Mouse (Mus musculus) kidney, embryonic 15.5 days (tissue): Measurements from ENCODE around the gene Kmt5b. TPM values are rescaled to one million over a fixed set of nuclear protein-coding genes. Genes with fewer than 3 reads are reported as not detected.

ENCODE experiments used
- ATAC-seq: fragments of 200-750 bp; cut with Nextera tagmentation; replicated peaks from 2 replicates; pipeline ENCODE4 v1.8.0; 2017; ENCODE audit warnings: moderate TSS enrichment; ENCODE audit not compliant: low FRiP score
- H3K27ac ChIP-seq: fragments of 300-500 bp; sonication (generic); 2 replicates; pipeline ENCODE4 v1.5.1; 2015; ENCODE audit warnings: mild to moderate bottlenecking, inconsistent platforms
- H3K27me3 ChIP-seq: fragments of 300-500 bp; sonication (generic); 2 replicates; pipeline ENCODE4 v1.6.1; 2015; ENCODE audit warnings: inconsistent platforms
- H3K36me3 ChIP-seq: fragments of 300-500 bp; sonication (generic); 2 replicates; pipeline ENCODE4 v1.6.1; 2015; ENCODE audit warnings: inconsistent platforms
- H3K4me1 ChIP-seq: fragments of 300-500 bp; sonication (generic); 2 replicates; pipeline ENCODE4 v1.6.1; 2015; ENCODE audit warnings: inconsistent platforms
- H3K4me2 ChIP-seq: fragments of 300-500 bp; sonication (generic); 2 replicates; pipeline ENCODE4 v1.6.1; 2015; ENCODE audit warnings: moderate library complexity, mild to moderate bottlenecking, inconsistent platforms
- H3K4me3 ChIP-seq: fragments of 300-500 bp; sonication (generic); replicated peaks from 2 replicates; pipeline ENCODE4 v1.5.1; 2015; ENCODE audit warnings: mild to moderate bottlenecking, inconsistent platforms
- H3K9ac ChIP-seq: fragments of 300-500 bp; sonication (generic); 2 replicates; pipeline ENCODE4 v1.6.1; 2015; ENCODE audit warnings: mild to moderate bottlenecking, inconsistent platforms
- H3K9me3 ChIP-seq: fragments of 300-500 bp; sonication (generic); replicated peaks from 2 replicates; pipeline ENCODE4 v1.6.1; 2016; ENCODE audit warnings: inconsistent platforms
- WGBS: fragments of 180-500 bp; shearing (Covaris S2); methylation state at CpG from one replicate; pipeline ENCODE4 v1.1.7; 2015; ENCODE audit warnings: mixed read lengths; 5-methylcytosine and 5-hydroxymethylcytosine counted together
- polyA plus RNA-seq: library from polyadenylated mRNA; unstranded; fragments of >200 nt; fragmentation: Nextera tagmentation; extraction: Ambion mirVana; gene quantifications from 2 replicates; pipeline ENCODE4 v1.2.1, GENCODE M21; 2015

Gene Kmt5b
- polyA plus RNA-seq, 1 experiment from 2014 or later = 30.9 TPM

GRCm38 (mm10) chr19:3832851-3833353 lies 65.7 kb downstream of the Kmt5b start:
- H3K4me3 ChIP-seq = no peak overlapping the region
- H3K27me3 ChIP-seq = no peaks in the 10 kb centered on the region
- peak overlapping the region; percentile 82 for H3K27ac ChIP-seq
- H3K4me2 ChIP-seq = 0 out of 2 replicates have a peak overlapping the region, but pooled peaks have one; percentile 15
- 37% methylated on average over 4 of the region's 4 CpGs for WGBS
- peaks cover 18% of the 10 kb centered on the region; the same call in 1 of the 2 replicates for H3K4me1 ChIP-seq
- ATAC-seq = peak; percentile 73
- no peak overlapping the region for H3K9ac ChIP-seq
- H3K9me3 ChIP-seq = no peaks in the 10 kb centered on the region
- H3K36me3 ChIP-seq = no peaks in the 10 kb centered on the region

GRCm38 (mm10) chr19:3834301-3834700 lies 67.1 kb downstream of the Kmt5b start:
- Histone ChIP-seq H3K4me3 (no peak overlapping the region), H3K9me3 (no peaks in the 10 kb centered on the region), H3K9ac (no peak overlapping the region), H3K36me3 (no peaks in the 10 kb centered on the region), H3K27me3 (no peaks in the 10 kb centered on the region), H3K4me1 (peaks cover 18% of the 10 kb centered on the region; the same call in 1 of the 2 replicates), H3K27ac (peak overlapping the region; percentile 82), H3K4me2 (no peak overlapping the region)
- ATAC-seq = no peak
- 90% methylated on average over 7 of the region's 7 CpGs for WGBS

- H3K9ac ChIP-seq = no peak overlapping the region
- H3K27me3 ChIP-seq = no peaks in the 10 kb centered on the region
- ATAC-seq = no peak
- no peaks in the 10 kb centered on the region for H3K36me3 ChIP-seq
- no peak overlapping the region for H3K4me2 ChIP-seq
- no peak overlapping the region for H3K27ac ChIP-seq
- peaks cover 24% of the 10 kb centered on the region; the same call in 1 of the 2 replicates for H3K4me1 ChIP-seq
- H3K4me3 ChIP-seq = no peak overlapping the region
- WGBS = 87% methylated on average over 9 of the region's 9 CpGs
- H3K9me3 ChIP-seq = no peaks in the 10 kb centered on the region
Measured at GRCm38 (mm10) chr19:3836791-3837190, 69.6 kb downstream of the Kmt5b start.

GRCm38 (mm10) chr19:3838931-3839330 lies 71.7 kb downstream of the Kmt5b start:
- no peak overlapping the region for H3K4me3 ChIP-seq
- no peak overlapping the region for H3K27ac ChIP-seq
- no peak overlapping the region for H3K4me2 ChIP-seq
- no peaks in the 10 kb centered on the region for H3K36me3 ChIP-seq
- no peak overlapping the region for H3K9ac ChIP-seq
- 68% methylated on average over 3 of the region's 3 CpGs for WGBS
- no peaks in the 10 kb centered on the region for H3K9me3 ChIP-seq
- no peak for ATAC-seq
- no peaks in the 10 kb centered on the region for H3K27me3 ChIP-seq
- H3K4me1 ChIP-seq = 0 out of 2 replicates have a peak, but pooled peaks cover 18% of the 10 kb centered on the region

- no peak for ATAC-seq
- Histone ChIP-seq H3K36me3 (no peaks in the 10 kb centered on the region), H3K4me2 (no peak overlapping the region), H3K9ac (no peak overlapping the region), H3K4me1 (0 out of 2 replicates have a peak, but pooled peaks cover 13% of the 10 kb centered on the region), H3K27me3 (no peaks in the 10 kb centered on the region), H3K4me3 (no peak overlapping the region), H3K27ac (no peak overlapping the region), H3K9me3 (no peaks in the 10 kb centered on the region)
- 24% methylated on average over 2 of the region's 2 CpGs for WGBS
Measured at GRCm38 (mm10) chr19:3839686-3840085, 72.5 kb downstream of the Kmt5b start.

GRCm38 (mm10) chr19:3840214-3840651 lies 73.0 kb downstream of the Kmt5b start:
- no peak overlapping the region for H3K4me3 ChIP-seq
- ATAC-seq = no peak
- no peaks in the 10 kb centered on the region for H3K36me3 ChIP-seq
- H3K4me2 ChIP-seq = no peak overlapping the region
- no peaks in the 10 kb centered on the region for H3K9me3 ChIP-seq
- H3K9ac ChIP-seq = no peak overlapping the region
- H3K4me1 ChIP-seq = 0 out of 2 replicates have a peak, but pooled peaks cover 13% of the 10 kb centered on the region
- no peaks in the 10 kb centered on the region for H3K27me3 ChIP-seq
- 35% methylated on average over 5 of the region's 5 CpGs for WGBS
- no peak overlapping the region for H3K27ac ChIP-seq

GRCm38 (mm10) chr19:3840685-3841084 lies 73.5 kb downstream of the Kmt5b start:
- Histone ChIP-seq H3K4me3 (no peak overlapping the region), H3K9ac (no peak overlapping the region), H3K36me3 (no peaks in the 10 kb centered on the region), H3K4me2 (no peak overlapping the region), H3K4me1 (0 out of 2 replicates have a peak, but pooled peaks cover 13% of the 10 kb centered on the region), H3K27ac (no peak overlapping the region), H3K9me3 (no peaks in the 10 kb centered on the region), H3K27me3 (no peaks in the 10 kb centered on the region)
- no peak for ATAC-seq
- 76% methylated on average over 5 of the region's 5 CpGs for WGBS

- Histone ChIP-seq H3K9me3 (no peaks in the 10 kb centered on the region), H3K9ac (no peak overlapping the region), H3K27me3 (no peaks in the 10 kb centered on the region), H3K4me2 (no peak overlapping the region), H3K36me3 (no peaks in the 10 kb centered on the region), H3K27ac (peak overlapping the region; percentile 82), H3K4me1 (0 out of 2 replicates have a peak, but pooled peaks cover 13% of the 10 kb centered on the region), H3K4me3 (no peak overlapping the region)
- 53% methylated on average over 12 of the region's 12 CpGs for WGBS
- peak; percentile 82 for ATAC-seq
Measured at GRCm38 (mm10) chr19:3842359-3843148, 75.3 kb downstream of the Kmt5b start.

GRCm38 (mm10) chr19:3843629-3844028 lies 76.4 kb downstream of the Kmt5b start:
- Histone ChIP-seq H3K4me2 (no peak overlapping the region), H3K4me3 (no peak overlapping the region), H3K27me3 (no peaks in the 10 kb centered on the region), H3K4me1 (peaks cover 15% of the 10 kb centered on the region; the same call in 1 of the 2 replicates), H3K9ac (no peak overlapping the region), H3K36me3 (no peaks in the 10 kb centered on the region), H3K9me3 (no peaks in the 10 kb centered on the region), H3K27ac (peak overlapping the region; percentile 82)
- WGBS = 83% methylated on average over 2 of the region's 2 CpGs
- ATAC-seq = no peak

- no peak overlapping the region for H3K4me3 ChIP-seq
- H3K36me3 ChIP-seq = no peaks in the 10 kb centered on the region
- H3K27ac ChIP-seq = no peak overlapping the region
- H3K9ac ChIP-seq = no peak overlapping the region
- no peaks in the 10 kb centered on the region for H3K27me3 ChIP-seq
- peaks cover 20% of the 10 kb centered on the region; the same call in 1 of the 2 replicates for H3K4me1 ChIP-seq
- no peak overlapping the region for H3K4me2 ChIP-seq
- H3K9me3 ChIP-seq = no peaks in the 10 kb centered on the region
- WGBS = 97% methylated on average over 1 of the region's 1 CpGs
- no peak for ATAC-seq
Measured at GRCm38 (mm10) chr19:3844836-3845235, 77.6 kb downstream of the Kmt5b start.

GRCm38 (mm10) chr19:3845339-3845738 lies 78.1 kb downstream of the Kmt5b start:
- no peaks in the 10 kb centered on the region for H3K9me3 ChIP-seq
- H3K27ac ChIP-seq = no peak overlapping the region
- no peaks in the 10 kb centered on the region for H3K36me3 ChIP-seq
- no peak overlapping the region for H3K9ac ChIP-seq
- H3K4me2 ChIP-seq = no peak overlapping the region
- ATAC-seq = no peak
- peaks cover 16% of the 10 kb centered on the region; the same call in 1 of the 2 replicates for H3K4me1 ChIP-seq
- 87% methylated on average over 11 of the region's 11 CpGs for WGBS
- no peak overlapping the region for H3K4me3 ChIP-seq
- H3K27me3 ChIP-seq = no peaks in the 10 kb centered on the region

GRCm38 (mm10) chr19:3845803-3846406 lies 78.7 kb downstream of the Kmt5b start:
- H3K9me3 ChIP-seq = no peaks in the 10 kb centered on the region
- H3K27ac ChIP-seq = no peak overlapping the region
- no peaks in the 10 kb centered on the region for H3K36me3 ChIP-seq
- 71% methylated on average over 1 of the region's 1 CpGs for WGBS
- peaks cover 20% of the 10 kb centered on the region for H3K4me1 ChIP-seq
- ATAC-seq = no peak
- H3K9ac ChIP-seq = no peak overlapping the region
- no peak overlapping the region for H3K4me3 ChIP-seq
- H3K4me2 ChIP-seq = no peak overlapping the region
- H3K27me3 ChIP-seq = no peaks in the 10 kb centered on the region
